Mouse (Mus musculus) ZHBTc4 (cell line): ENCODE measurements at regions not wholly inside any gene's neighbourhood (a gene's known extent, or its start where the extent isn't known, plus 50 kb on each side); places are given as distances from the start of the nearest gene placed in this dataset.

Source experiments
- DNase-seq: peaks from one replicate; pipeline ENCODE4 v3.0.0-alpha.2; 2011; ENCODE audit warnings: low read depth, low spot score

DNA sequence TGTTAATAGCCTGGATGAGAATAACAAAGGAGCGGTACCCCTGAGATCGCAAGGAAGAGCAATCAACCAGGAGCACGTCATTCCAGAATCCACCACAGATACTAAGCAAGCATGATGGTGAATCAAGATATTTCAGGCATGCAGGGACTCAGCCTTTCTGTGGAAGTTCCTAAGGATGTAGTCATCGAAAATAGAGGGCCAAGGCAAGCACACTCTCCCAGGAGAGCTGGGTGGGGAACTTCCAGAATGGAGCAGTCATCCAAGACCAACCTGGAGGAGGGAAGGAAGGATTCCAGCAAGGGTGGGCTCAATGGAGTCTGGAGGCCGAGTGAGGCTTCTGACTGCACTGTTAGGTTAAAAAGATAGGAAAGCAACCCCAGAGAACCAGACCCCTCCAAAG lies 75.0 kb upstream of the S1pr3 start:
- no peak for DNase-seq

DNA sequence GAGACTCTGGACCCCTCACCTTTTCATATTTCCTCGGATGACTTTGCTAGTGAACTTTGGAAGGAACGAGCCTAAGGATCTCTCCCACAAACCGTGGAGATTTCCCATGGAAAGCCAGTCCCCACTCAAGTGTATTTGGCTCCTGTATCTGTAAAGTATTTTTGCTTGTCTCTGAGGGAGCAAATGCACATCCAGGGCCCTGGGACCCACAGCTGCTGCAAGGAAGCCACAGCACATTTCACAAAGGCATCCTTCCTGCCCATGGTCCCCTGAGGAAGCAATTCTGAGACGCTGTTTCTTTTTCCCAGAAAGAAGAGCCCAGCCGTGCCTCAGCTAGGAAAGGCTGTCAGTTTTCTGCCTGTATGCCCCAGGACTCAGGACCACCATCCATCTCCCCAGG lies 71.7 kb upstream of the S1pr3 start:
- no peak for DNase-seq

GRCm38 (mm10) chr13:51337931-51338330 lies 70.5 kb upstream of the S1pr3 start:
- DNase-seq, result no peak

DNA sequence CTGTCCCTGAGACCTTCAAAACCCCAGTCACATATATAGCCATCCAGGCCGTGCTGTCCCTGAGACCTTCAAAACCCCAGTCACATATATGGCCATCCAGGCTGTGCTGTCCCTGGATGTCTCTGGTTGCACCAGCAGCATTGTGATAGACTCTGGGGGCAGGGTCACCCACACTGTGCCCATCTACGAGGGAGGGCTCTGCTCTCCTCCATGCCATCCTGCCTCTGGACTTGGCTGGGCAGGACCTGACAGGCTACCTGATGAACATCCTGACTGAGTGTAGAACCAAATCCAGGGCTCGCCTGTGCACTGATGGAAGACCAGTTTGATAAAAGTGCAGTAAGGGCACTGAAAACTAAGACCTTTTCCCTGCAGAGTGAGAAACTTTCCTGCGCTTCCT lies 63.1 kb upstream of the S1pr3 start:
- no peak for DNase-seq

DNA sequence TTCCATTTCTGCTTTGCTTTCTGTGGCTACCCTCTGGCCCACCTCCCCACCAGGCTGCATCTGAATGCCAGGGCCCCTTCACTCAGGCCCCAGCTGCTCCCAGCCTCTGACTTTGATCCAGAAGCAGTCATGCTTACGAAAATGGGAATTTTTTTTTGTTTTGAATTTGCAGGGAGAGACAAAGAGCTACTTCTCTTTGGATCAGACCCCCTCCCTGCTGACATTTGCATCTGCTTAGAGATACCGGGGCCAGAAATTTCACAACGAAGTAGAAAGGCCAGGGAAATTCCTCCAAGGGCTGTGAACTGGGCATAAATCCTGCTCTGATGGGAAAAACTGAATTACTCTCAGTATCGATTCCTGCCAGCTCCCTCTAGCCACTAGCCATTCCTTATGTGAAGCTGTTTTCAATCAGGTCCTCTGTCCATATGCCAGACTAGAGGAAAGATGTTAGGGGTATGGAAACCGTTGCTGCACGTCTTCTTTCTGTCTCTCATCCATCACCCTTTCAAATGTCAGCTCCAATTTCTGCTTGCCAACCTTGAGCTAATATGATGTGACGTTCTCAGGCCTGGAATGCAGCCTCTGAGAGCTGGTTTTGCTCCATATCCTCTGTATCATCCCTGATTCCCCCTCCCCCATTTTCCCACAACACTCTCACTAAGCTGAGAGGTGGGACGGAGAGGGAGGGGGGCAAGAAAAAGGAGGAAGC lies 62.4 kb upstream of the S1pr3 start:
- no peak for DNase-seq

GRCm38 (mm10) chr13:51348707-51349106 lies 59.7 kb upstream of the S1pr3 start:
- DNase-seq, result no peak

DNA sequence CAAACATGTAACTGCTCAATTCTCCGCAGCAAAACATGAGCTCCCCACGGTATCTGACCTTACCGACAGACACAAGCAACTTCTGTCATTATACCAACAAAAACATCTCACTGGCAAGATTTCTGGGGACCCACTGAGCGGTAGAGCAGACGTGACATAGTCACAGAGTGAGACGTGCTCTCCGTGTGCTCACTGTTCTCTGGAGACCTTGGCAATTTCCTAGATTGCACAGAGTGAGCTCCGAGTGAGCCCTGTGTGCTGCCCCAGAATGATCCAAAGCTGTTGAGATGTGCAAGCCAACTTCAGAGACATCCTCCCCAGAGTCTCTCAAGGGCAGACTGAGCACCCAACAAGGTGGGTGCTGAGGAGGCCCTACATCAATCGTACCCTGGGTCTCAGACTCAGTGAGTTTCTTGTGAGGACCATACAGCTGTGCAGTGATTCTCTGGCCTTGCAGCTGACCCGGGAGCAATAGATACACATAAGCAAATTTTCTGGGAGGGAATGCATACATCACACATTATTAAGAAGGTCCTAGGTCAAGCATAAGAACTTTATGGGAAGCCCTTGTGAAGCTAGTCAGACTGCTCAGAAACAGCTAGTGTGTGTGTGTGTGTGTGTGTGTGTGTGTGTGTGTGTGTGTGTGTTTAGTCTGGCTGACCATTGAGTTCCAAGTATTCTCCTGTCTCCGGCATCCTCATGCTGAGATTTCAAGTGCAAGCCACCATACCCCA lies 58.5 kb upstream of the S1pr3 start:
- no peak for DNase-seq

GRCm38 (mm10) chr13:51352874-51353273 lies 55.6 kb upstream of the S1pr3 start:
- no peak for DNase-seq

GRCm38 (mm10) chr13:51355507-51355906 lies 52.9 kb upstream of the S1pr3 start:
- DNase-seq, result no peak
